Mouse (Mus musculus): ENCODE data around the gene Lonp1. TPM values are rescaled to one million over a fixed set of nuclear protein-coding genes. Genes with fewer than 3 reads are reported as not detected.

Gene Lonp1
- polyA plus RNA-seq, 1 experiment from 2014 or later, result 49.3 TPM

GRCm38 (mm10) chr17:56609452-56610171 is 17.1 kb downstream of the Lonp1 start, which contains the start of gene 2410015M20Rik:
2410015M20Rik (minus strand) TSS chr17:56609771.
- Histone ChIP-seq H3K4me3 (ENCODE audit: low read depth, low read length) (peak within 1 kb of the TSS; percentile 65), H3K36me3 (ENCODE audit: control insufficient read depth, insufficient read depth, low read length) (peaks cover 37% of the 10 kb centered on the region), H3K9me3 (ENCODE audit: control insufficient read depth, low read depth, low read length) (no peaks in the 10 kb centered on the region), H3K27me3 (ENCODE audit: control insufficient read depth, insufficient read depth, low read length) (no peaks in the 10 kb centered on the region), H3K27ac (ENCODE audit: low read length) (peak within 1 kb of the TSS; percentile 72), H3K4me1 (ENCODE audit: control insufficient read depth, insufficient read depth, low read length) (peaks cover 17% of the 10 kb centered on the region; the same call in 1 of the 2 replicates), H3K9ac (replicated peaks; ENCODE audit: low read depth, low read length) (peak within 1 kb of the TSS; percentile 72), H3K4me2 (replicated peaks; ENCODE audit: low read depth, low read length) (peak within 1 kb of the TSS; percentile 63)
- WGBS, result under 1% methylated on average over 44 of the region's 44 CpGs
- ATAC-seq (ENCODE audit: insufficient number of reproducible peaks, insufficient read depth, low FRiP score, low read depth), result peak; percentile 87

- no peak overlapping the region for H3K27ac ChIP-seq (ENCODE audit: low read length)
- WGBS, result 50% methylated on average over 5 of the region's 5 CpGs
- peak overlapping the region; percentile 72; the same call in 1 of the 2 replicates for H3K9ac ChIP-seq (replicated peaks; ENCODE audit: low read depth, low read length)
- H3K4me3 ChIP-seq (ENCODE audit: low read depth, low read length), result peak overlapping the region; percentile 65
- peaks cover 12% of the 10 kb centered on the region; the same call in 1 of the 2 replicates for H3K4me1 ChIP-seq (ENCODE audit: control insufficient read depth, insufficient read depth, low read length)
- H3K27me3 ChIP-seq (ENCODE audit: control insufficient read depth, insufficient read depth, low read length), result no peaks in the 10 kb centered on the region
- H3K4me2 ChIP-seq (replicated peaks; ENCODE audit: low read depth, low read length), result peak overlapping the region; percentile 63
- no peak for ATAC-seq (ENCODE audit: insufficient number of reproducible peaks, insufficient read depth, low FRiP score, low read depth)
- peaks cover 42% of the 10 kb centered on the region for H3K36me3 ChIP-seq (ENCODE audit: control insufficient read depth, insufficient read depth, low read length)
- H3K9me3 ChIP-seq (ENCODE audit: control insufficient read depth, low read depth, low read length), result no peaks in the 10 kb centered on the region
Measured at GRCm38 (mm10) chr17:56608699-56609098, 18.0 kb downstream of the Lonp1 start.

- H3K27me3 ChIP-seq (ENCODE audit: control insufficient read depth, insufficient read depth, low read length), result no peaks in the 10 kb centered on the region
- no peak for ATAC-seq (ENCODE audit: insufficient number of reproducible peaks, insufficient read depth, low FRiP score, low read depth)
- H3K36me3 ChIP-seq (ENCODE audit: control insufficient read depth, insufficient read depth, low read length), result peaks cover 53% of the 10 kb centered on the region
- H3K4me3 ChIP-seq (ENCODE audit: low read depth, low read length), result no peak overlapping the region
- no peaks in the 10 kb centered on the region for H3K9me3 ChIP-seq (ENCODE audit: control insufficient read depth, low read depth, low read length)
- no peak overlapping the region for H3K4me2 ChIP-seq (replicated peaks; ENCODE audit: low read depth, low read length)
- H3K4me1 ChIP-seq (ENCODE audit: control insufficient read depth, insufficient read depth, low read length), result peaks cover 12% of the 10 kb centered on the region; the same call in 1 of the 2 replicates
- WGBS, result 58% methylated on average over 3 of the region's 3 CpGs
- H3K27ac ChIP-seq (ENCODE audit: low read length), result no peak overlapping the region
- H3K9ac ChIP-seq (replicated peaks; ENCODE audit: low read depth, low read length), result no peak overlapping the region
Measured at GRCm38 (mm10) chr17:56607521-56608062, 19.1 kb downstream of the Lonp1 start.

- ATAC-seq (ENCODE audit: insufficient number of reproducible peaks, insufficient read depth, low FRiP score, low read depth), result no peak
- 84% methylated on average over 9 of the region's 9 CpGs for WGBS
- no peaks in the 10 kb centered on the region for H3K9me3 ChIP-seq (ENCODE audit: control insufficient read depth, low read depth, low read length)
- no peaks in the 10 kb centered on the region for H3K27me3 ChIP-seq (ENCODE audit: control insufficient read depth, insufficient read depth, low read length)
- peaks cover 74% of the 10 kb centered on the region for H3K36me3 ChIP-seq (ENCODE audit: control insufficient read depth, insufficient read depth, low read length)
- H3K4me3 ChIP-seq (ENCODE audit: low read depth, low read length), result no peak overlapping the region
- no peak overlapping the region for H3K9ac ChIP-seq (replicated peaks; ENCODE audit: low read depth, low read length)
- no peak overlapping the region for H3K27ac ChIP-seq (ENCODE audit: low read length)
- H3K4me1 ChIP-seq (ENCODE audit: control insufficient read depth, insufficient read depth, low read length), result peaks cover 9% of the 10 kb centered on the region; the same call in 1 of the 2 replicates
- H3K4me2 ChIP-seq (replicated peaks; ENCODE audit: low read depth, low read length), result no peak overlapping the region
Measured at GRCm38 (mm10) chr17:56605431-56605830, 21.3 kb downstream of the Lonp1 start.

GRCm38 (mm10) chr17:56604422-56604821 is 22.3 kb downstream of the Lonp1 start:
- no peak overlapping the region for H3K9ac ChIP-seq (replicated peaks; ENCODE audit: low read depth, low read length)
- 91% methylated on average over 3 of the region's 3 CpGs for WGBS
- no peak overlapping the region for H3K27ac ChIP-seq (ENCODE audit: low read length)
- no peaks in the 10 kb centered on the region for H3K27me3 ChIP-seq (ENCODE audit: control insufficient read depth, insufficient read depth, low read length)
- H3K9me3 ChIP-seq (ENCODE audit: control insufficient read depth, low read depth, low read length), result no peaks in the 10 kb centered on the region
- H3K4me3 ChIP-seq (ENCODE audit: low read depth, low read length), result no peak overlapping the region
- peaks cover 84% of the 10 kb centered on the region for H3K36me3 ChIP-seq (ENCODE audit: control insufficient read depth, insufficient read depth, low read length)
- ATAC-seq (ENCODE audit: insufficient number of reproducible peaks, insufficient read depth, low FRiP score, low read depth), result no peak
- H3K4me1 ChIP-seq (ENCODE audit: control insufficient read depth, insufficient read depth, low read length), result peaks cover 9% of the 10 kb centered on the region; the same call in 1 of the 2 replicates
- no peak overlapping the region for H3K4me2 ChIP-seq (replicated peaks; ENCODE audit: low read depth, low read length)

- Histone ChIP-seq H3K36me3 (ENCODE audit: control insufficient read depth, insufficient read depth, low read length) (peaks cover 87% of the 10 kb centered on the region), H3K4me2 (replicated peaks; ENCODE audit: low read depth, low read length) (no peak overlapping the region), H3K27me3 (ENCODE audit: control insufficient read depth, insufficient read depth, low read length) (no peaks in the 10 kb centered on the region), H3K4me3 (ENCODE audit: low read depth, low read length) (no peak overlapping the region), H3K27ac (ENCODE audit: low read length) (no peak overlapping the region), H3K9ac (replicated peaks; ENCODE audit: low read depth, low read length) (no peak overlapping the region), H3K9me3 (ENCODE audit: control insufficient read depth, low read depth, low read length) (no peaks in the 10 kb centered on the region), H3K4me1 (ENCODE audit: control insufficient read depth, insufficient read depth, low read length) (peaks cover 9% of the 10 kb centered on the region; the same call in 1 of the 2 replicates)
- WGBS, result 91% methylated on average over 9 of the region's 9 CpGs
- ATAC-seq (ENCODE audit: insufficient number of reproducible peaks, insufficient read depth, low FRiP score, low read depth), result no peak
Measured at GRCm38 (mm10) chr17:56604070-56604380, 22.7 kb downstream of the Lonp1 start.

GRCm38 (mm10) chr17:56603186-56604069 is 23.3 kb downstream of the Lonp1 start:
- WGBS, result 94% methylated on average over 28 of the region's 28 CpGs
- no peak for ATAC-seq (ENCODE audit: insufficient number of reproducible peaks, insufficient read depth, low FRiP score, low read depth)
- no peak overlapping the region for H3K27ac ChIP-seq (ENCODE audit: low read length)
- peaks cover 87% of the 10 kb centered on the region for H3K36me3 ChIP-seq (ENCODE audit: control insufficient read depth, insufficient read depth, low read length)
- no peaks in the 10 kb centered on the region for H3K27me3 ChIP-seq (ENCODE audit: control insufficient read depth, insufficient read depth, low read length)
- no peak overlapping the region for H3K4me2 ChIP-seq (replicated peaks; ENCODE audit: low read depth, low read length)
- H3K9ac ChIP-seq (replicated peaks; ENCODE audit: low read depth, low read length), result no peak overlapping the region
- H3K4me1 ChIP-seq (ENCODE audit: control insufficient read depth, insufficient read depth, low read length), result peaks cover 5% of the 10 kb centered on the region; the same call in 1 of the 2 replicates
- no peaks in the 10 kb centered on the region for H3K9me3 ChIP-seq (ENCODE audit: control insufficient read depth, low read depth, low read length)
- no peak overlapping the region for H3K4me3 ChIP-seq (ENCODE audit: low read depth, low read length)

- WGBS, result 82% methylated on average over 8 of the region's 8 CpGs
- no peaks in the 10 kb centered on the region for H3K9me3 ChIP-seq (ENCODE audit: control insufficient read depth, low read depth, low read length)
- no peak overlapping the region for H3K4me2 ChIP-seq (replicated peaks; ENCODE audit: low read depth, low read length)
- no peaks in the 10 kb centered on the region for H3K27me3 ChIP-seq (ENCODE audit: control insufficient read depth, insufficient read depth, low read length)
- no peak overlapping the region for H3K9ac ChIP-seq (replicated peaks; ENCODE audit: low read depth, low read length)
- ATAC-seq (ENCODE audit: insufficient number of reproducible peaks, insufficient read depth, low FRiP score, low read depth), result no peak; the same call in 1 of the 2 replicates
- H3K36me3 ChIP-seq (ENCODE audit: control insufficient read depth, insufficient read depth, low read length), result peaks cover 91% of the 10 kb centered on the region
- H3K4me1 ChIP-seq (ENCODE audit: control insufficient read depth, insufficient read depth, low read length), result no peaks in the 10 kb centered on the region
- H3K27ac ChIP-seq (ENCODE audit: low read length), result no peak overlapping the region
- H3K4me3 ChIP-seq (ENCODE audit: low read depth, low read length), result no peak overlapping the region
Measured at GRCm38 (mm10) chr17:56593527-56594271, 33.0 kb downstream of the Lonp1 start.

All from stomach, embryonic 14.5 days (tissue).